Mouse (Mus musculus) forebrain, embryonic 16.5 days (tissue): Measurements from ENCODE around the gene Arap1. TPM values are rescaled to one million over a fixed set of nuclear protein-coding genes. Genes with fewer than 3 reads are reported as not detected.
A peak's percentile ranks its signal among the peaks of the same experiment; 100 is the strongest.

ENCODE experiments used
- ATAC-seq: fragments of 200-750 bp; cut with Nextera tagmentation; 2 replicates; pipeline ENCODE4 v1.8.0; 2017; ENCODE audit warnings: mild to moderate bottlenecking, moderate library complexity
- H3K27ac ChIP-seq: fragments of 300-500 bp; sonication (generic); 2 replicates; pipeline ENCODE4 v1.5.1; 2014; ENCODE audit warnings: low read length, control low read depth
- H3K27me3 ChIP-seq: fragments of 300-500 bp; sonication (generic); replicated peaks from 2 replicates; pipeline ENCODE4 v1.6.1; 2014; ENCODE audit warnings: low read length; ENCODE audit not compliant: control insufficient read depth, insufficient read depth
- H3K36me3 ChIP-seq: fragments of 300-500 bp; sonication (generic); 2 replicates; pipeline ENCODE4 v1.6.1; 2014; ENCODE audit not compliant: control insufficient read depth, insufficient read depth
- H3K4me1 ChIP-seq: fragments of 300-500 bp; sonication (generic); replicated peaks from 2 replicates; pipeline ENCODE4 v1.6.1; 2014; ENCODE audit warnings: low read length; ENCODE audit not compliant: control insufficient read depth, insufficient read depth
- H3K4me2 ChIP-seq: fragments of 300-500 bp; sonication (generic); 2 replicates; pipeline ENCODE4 v1.6.1; 2014; ENCODE audit warnings: mild to moderate bottlenecking, low read length, control low read depth
- H3K4me3 ChIP-seq: fragments of 300-500 bp; sonication (generic); replicated peaks from 2 replicates; pipeline ENCODE4 v1.5.1; 2014; ENCODE audit warnings: mild to moderate bottlenecking, low read length, control low read depth
- H3K9ac ChIP-seq: fragments of 300-500 bp; sonication (generic); replicated peaks from 2 replicates; pipeline ENCODE4 v1.6.1; 2014; ENCODE audit warnings: low read depth, low read length, control low read depth
- H3K9me3 ChIP-seq: fragments of 300-500 bp; sonication (generic); 2 replicates; pipeline ENCODE4 v1.6.1; 2016; ENCODE audit warnings: low read length; ENCODE audit not compliant: control insufficient read depth
- WGBS: fragments of 180-500 bp; shearing (Covaris S2); extraction: QIAGEN DNeasy Blood & Tissue Kit; methylation state at CpG from one replicate; pipeline ENCODE4 v1.1.7; 2014; 5-methylcytosine and 5-hydroxymethylcytosine counted together
- polyA plus RNA-seq: library from polyadenylated mRNA; unstranded; fragments of >200 nt; fragmentation: Nextera tagmentation; extraction: Ambion mirVana; gene quantifications from 2 replicates; pipeline ENCODE4 v1.2.1, GENCODE M21; 2015

The Arap1 gene
- polyA plus RNA-seq, 1 experiment from 2014 or later: 8.8 TPM

GRCm38 (mm10) chr7:101414661-101415511 lies 67.0 kb downstream of the Arap1 start:
- ATAC-seq: peak; percentile 54
- Histone ChIP-seq H3K4me3 (no peak overlapping the region), H3K4me2 (no peak overlapping the region), H3K27ac (peak overlapping the region; percentile 52), H3K36me3 (no peaks in the 10 kb centered on the region), H3K4me1 (peaks cover 30% of the 10 kb centered on the region), H3K27me3 (0 out of 2 replicates have a peak, but pooled peaks cover 3% of the 10 kb centered on the region), H3K9ac (0 out of 2 replicates have a peak overlapping the region, but pooled peaks have one; percentile 17), H3K9me3 (no peaks in the 10 kb centered on the region)
- WGBS: 27% methylated on average over 7 of the region's 7 CpGs

GRCm38 (mm10) chr7:101415512-101416100 lies 67.7 kb downstream of the Arap1 start:
- H3K9me3 ChIP-seq: no peaks in the 10 kb centered on the region
- H3K36me3 ChIP-seq: no peaks in the 10 kb centered on the region
- 34% methylated on average over 8 of the region's 8 CpGs for WGBS
- ATAC-seq: peak; percentile 61
- 0 out of 2 replicates have a peak, but pooled peaks cover 3% of the 10 kb centered on the region for H3K27me3 ChIP-seq
- H3K4me1 ChIP-seq: peaks cover 30% of the 10 kb centered on the region
- peak overlapping the region; percentile 52 for H3K27ac ChIP-seq
- H3K4me3 ChIP-seq: no peak overlapping the region
- H3K4me2 ChIP-seq: no peak overlapping the region
- H3K9ac ChIP-seq: no peak overlapping the region

DNA sequence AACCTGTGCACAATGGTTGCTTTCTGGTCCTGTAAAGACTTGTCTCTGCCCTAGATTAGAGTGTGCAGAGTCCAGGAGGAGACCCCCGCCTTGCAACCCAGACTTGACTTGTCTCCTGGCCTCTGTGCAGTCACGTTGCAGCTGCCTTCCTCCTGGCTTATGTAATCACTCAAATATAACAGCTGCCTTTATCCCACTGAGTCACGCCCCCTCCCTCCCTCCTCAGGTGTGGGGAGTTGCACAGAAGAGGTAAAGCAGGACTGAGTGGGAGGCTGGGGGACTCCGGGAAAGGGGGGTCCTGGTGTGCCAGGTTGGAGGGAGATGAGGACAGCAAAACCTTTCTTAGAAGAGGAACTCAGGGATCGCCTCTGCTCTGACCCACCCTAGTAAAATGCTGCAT lies 68.5 kb downstream of the Arap1 start:
- no peak overlapping the region for H3K4me3 ChIP-seq
- WGBS: 75% methylated on average over 5 of the region's 5 CpGs
- H3K36me3 ChIP-seq: no peaks in the 10 kb centered on the region
- H3K4me1 ChIP-seq: peaks cover 36% of the 10 kb centered on the region
- H3K27me3 ChIP-seq: 0 out of 2 replicates have a peak, but pooled peaks cover 3% of the 10 kb centered on the region
- H3K9me3 ChIP-seq: no peaks in the 10 kb centered on the region
- no peak overlapping the region for H3K4me2 ChIP-seq
- ATAC-seq: no peak
- no peak overlapping the region for H3K9ac ChIP-seq
- no peak overlapping the region for H3K27ac ChIP-seq

- peak overlapping the region; percentile 43 for H3K4me2 ChIP-seq
- WGBS: 3% methylated on average over 27 of the region's 27 CpGs
- ATAC-seq: no peak
- H3K9me3 ChIP-seq: no peaks in the 10 kb centered on the region
- no peak overlapping the region for H3K9ac ChIP-seq
- H3K36me3 ChIP-seq: no peaks in the 10 kb centered on the region
- H3K4me3 ChIP-seq: peak overlapping the region; percentile 23
- 0 out of 2 replicates have a peak, but pooled peaks cover 3% of the 10 kb centered on the region for H3K27me3 ChIP-seq
- peaks cover 52% of the 10 kb centered on the region for H3K4me1 ChIP-seq
- no peak overlapping the region for H3K27ac ChIP-seq
These were observed 71.3 kb downstream of the Arap1 start for GRCm38 (mm10) chr7:101419013-101419770.

DNA sequence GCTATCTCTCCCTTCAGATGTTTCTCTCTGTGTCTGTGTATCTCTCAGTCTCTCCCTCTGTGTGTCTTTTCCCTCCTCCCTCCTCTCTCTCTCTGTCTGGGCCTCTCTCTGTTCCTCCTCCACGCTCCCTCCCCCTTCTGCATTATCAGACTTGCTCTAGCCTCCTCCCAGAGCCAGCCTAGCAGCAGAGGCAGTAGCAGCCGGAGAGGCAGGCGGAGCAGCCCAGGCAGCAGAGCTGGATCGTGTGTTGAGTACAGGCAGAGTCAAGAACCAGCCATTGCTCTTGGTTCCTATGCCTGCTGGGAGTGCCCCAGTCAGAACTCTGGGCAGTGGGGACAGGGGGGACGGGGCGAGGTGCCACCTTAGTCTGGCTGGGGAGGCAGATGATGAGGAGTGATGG lies 73.7 kb downstream of the Arap1 start, which contains the start of gene Pde2a:
Pde2a (plus strand) TSS at position 163 of the 400 bp plus-strand sequence.
- peak; percentile 88 for ATAC-seq
- peaks cover 50% of the 10 kb centered on the region for H3K4me1 ChIP-seq
- peak within 1 kb of the TSS; percentile 42 for H3K4me3 ChIP-seq

GRCm38 (mm10) chr7:101422069-101422468 lies 74.2 kb downstream of the Arap1 start:
- peak overlapping the region; percentile 67; the same call in 1 of the 2 replicates for H3K27ac ChIP-seq
- H3K4me2 ChIP-seq: peak overlapping the region; percentile 53
- peak overlapping the region; percentile 46 for H3K9ac ChIP-seq
- ATAC-seq: no peak
- 0 out of 2 replicates have a peak, but pooled peaks cover 3% of the 10 kb centered on the region for H3K27me3 ChIP-seq
- H3K4me3 ChIP-seq: peak overlapping the region; percentile 42
- peaks cover 50% of the 10 kb centered on the region for H3K4me1 ChIP-seq
- WGBS: 16% methylated on average over 3 of the region's 3 CpGs
- no peaks in the 10 kb centered on the region for H3K9me3 ChIP-seq
- no peaks in the 10 kb centered on the region for H3K36me3 ChIP-seq

More for the DNA sequence above, 73.7 kb downstream of the Arap1 start, which contains the start of gene Pde2a:
- Histone ChIP-seq H3K27me3 (0 out of 2 replicates have a peak, but pooled peaks cover 3% of the 10 kb centered on the region), H3K36me3 (no peaks in the 10 kb centered on the region), H3K27ac (peak within 1 kb of the TSS; percentile 67), H3K9ac (peak within 1 kb of the TSS; percentile 50), H3K4me2 (peak within 1 kb of the TSS; percentile 53), H3K9me3 (no peaks in the 10 kb centered on the region)
- WGBS: 3% methylated on average over 6 of the region's 6 CpGs

GRCm38 (mm10) chr7:101422646-101423045 lies 74.8 kb downstream of the Arap1 start:
- 73% methylated on average over 8 of the region's 8 CpGs for WGBS
- Histone ChIP-seq H3K27me3 (0 out of 2 replicates have a peak, but pooled peaks cover 3% of the 10 kb centered on the region), H3K9ac (no peak overlapping the region), H3K4me1 (peaks cover 50% of the 10 kb centered on the region), H3K4me3 (peak overlapping the region; percentile 42), H3K36me3 (no peaks in the 10 kb centered on the region), H3K27ac (no peak overlapping the region), H3K9me3 (no peaks in the 10 kb centered on the region), H3K4me2 (peak overlapping the region; percentile 53)
- ATAC-seq: no peak

DNA sequence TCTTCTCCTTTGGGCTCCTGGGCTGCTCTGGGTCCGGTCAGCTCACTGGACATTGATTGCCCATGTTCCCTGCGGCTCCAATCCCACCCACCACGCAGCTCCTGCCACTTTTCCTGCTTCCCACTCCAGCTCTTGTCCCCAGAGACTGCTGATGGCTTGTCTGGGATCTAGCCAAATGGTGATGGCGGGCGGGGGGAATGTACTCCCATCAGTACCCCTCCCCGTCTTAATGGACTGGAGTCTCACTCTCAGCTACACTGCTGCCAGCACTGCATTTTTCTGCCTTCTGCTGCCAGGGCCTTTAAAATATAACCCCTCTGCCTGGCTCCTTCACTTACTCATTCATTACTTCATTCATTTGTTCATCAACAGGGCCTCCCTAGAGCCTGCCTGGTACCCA lies 76.1 kb downstream of the Arap1 start:
- no peaks in the 10 kb centered on the region for H3K36me3 ChIP-seq
- WGBS: 23% methylated on average over 6 of the region's 6 CpGs
- H3K4me3 ChIP-seq: no peak overlapping the region
- peak overlapping the region; percentile 6; the same call in 1 of the 2 replicates for H3K4me2 ChIP-seq
- 0 out of 2 replicates have a peak, but pooled peaks have one; percentile 2 for ATAC-seq
- H3K4me1 ChIP-seq: peaks cover 48% of the 10 kb centered on the region
- H3K9me3 ChIP-seq: no peaks in the 10 kb centered on the region
- no peak overlapping the region for H3K27ac ChIP-seq
- H3K9ac ChIP-seq: no peak overlapping the region
- H3K27me3 ChIP-seq: no peaks in the 10 kb centered on the region
